Mouse (Mus musculus): ENCODE results near the gene Cyb561.

Gene Cyb561

GRCm38 (mm10) chr11:105952911-105953386 is at the start of gene Cyb561:
Gene Cyb561, minus strand, starts transcription at chr11:105953336.
- DNase-seq: no peak

GRCm38 (mm10) chr11:106001718-106002117 is 48.6 kb upstream of the Cyb561 start:
- DNase-seq: peak; percentile 31

- DNase-seq: no peak
These were observed 46.9 kb upstream of the Cyb561 start for GRCm38 (mm10) chr11:106000062-106000461.

- no peak for DNase-seq
These were observed 41.2 kb upstream of the Cyb561 start, which contains the start of gene Ace3 for GRCm38 (mm10) chr11:105994375-105994774. Gene Ace3, plus strand, starts transcription at chr11:105994675.

DNA sequence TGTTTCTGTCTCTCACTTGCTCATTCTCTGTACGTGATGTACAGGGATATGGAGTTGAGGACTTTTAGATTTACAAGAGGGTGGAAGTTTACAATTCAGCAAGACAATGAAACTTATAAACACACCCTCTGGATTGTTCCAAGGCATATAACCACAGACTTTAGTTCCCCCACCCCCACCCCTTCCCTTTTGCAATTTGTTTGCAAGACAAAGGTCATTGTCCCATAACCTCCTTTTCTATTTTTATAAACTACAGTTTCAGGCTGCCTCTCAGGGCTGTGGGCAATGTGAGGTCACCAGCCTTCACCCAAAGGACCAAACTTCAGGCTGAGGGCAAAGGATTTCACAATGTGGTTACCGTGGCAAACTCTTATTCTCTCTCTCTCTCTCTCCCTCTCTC is 37.1 kb upstream of the Cyb561 start:
- peak; percentile 44 for DNase-seq

- no peak for DNase-seq
These were observed 36.3 kb upstream of the Cyb561 start for GRCm38 (mm10) chr11:105989446-105989845.

DNA sequence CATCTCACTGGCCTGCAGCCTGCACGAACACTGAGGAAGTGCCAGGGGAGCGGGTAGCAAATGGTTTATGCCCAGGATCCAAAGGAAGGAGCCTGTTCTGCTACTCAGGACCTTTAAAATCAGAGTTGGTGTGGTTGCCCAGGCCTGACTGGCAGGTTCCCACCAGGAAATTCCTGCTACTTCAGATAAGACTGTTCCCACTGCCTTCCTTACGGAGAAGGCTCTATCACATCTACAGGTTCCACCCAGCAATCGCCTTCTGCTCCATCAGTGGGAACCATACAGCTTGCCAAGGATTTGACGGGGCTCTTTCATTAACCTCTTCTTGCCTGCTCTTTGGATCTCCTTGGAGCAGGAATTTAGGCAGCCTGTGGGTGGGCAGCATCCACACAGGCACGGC is 34.3 kb upstream of the Cyb561 start:
- DNase-seq: no peak

DNA sequence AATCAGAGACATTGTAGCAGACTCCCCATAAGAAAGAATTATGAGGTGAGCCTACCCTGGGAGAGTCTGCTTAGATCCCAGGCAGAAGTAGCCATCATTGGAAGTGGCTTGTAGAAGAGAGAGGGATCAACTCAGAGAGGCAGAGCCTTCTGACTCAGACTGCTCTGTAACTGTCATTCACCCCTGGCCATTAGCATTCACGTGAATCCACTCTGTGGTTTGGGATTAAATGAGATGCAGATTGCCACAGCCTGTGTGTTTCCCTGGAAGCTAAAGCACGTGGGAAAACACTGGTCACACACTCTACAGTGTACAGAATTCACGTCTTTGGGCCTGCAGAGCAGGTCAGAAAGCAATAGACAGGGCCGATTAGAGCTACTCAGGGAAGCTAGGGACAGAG is 31.3 kb upstream of the Cyb561 start:
- no peak for DNase-seq

DNA sequence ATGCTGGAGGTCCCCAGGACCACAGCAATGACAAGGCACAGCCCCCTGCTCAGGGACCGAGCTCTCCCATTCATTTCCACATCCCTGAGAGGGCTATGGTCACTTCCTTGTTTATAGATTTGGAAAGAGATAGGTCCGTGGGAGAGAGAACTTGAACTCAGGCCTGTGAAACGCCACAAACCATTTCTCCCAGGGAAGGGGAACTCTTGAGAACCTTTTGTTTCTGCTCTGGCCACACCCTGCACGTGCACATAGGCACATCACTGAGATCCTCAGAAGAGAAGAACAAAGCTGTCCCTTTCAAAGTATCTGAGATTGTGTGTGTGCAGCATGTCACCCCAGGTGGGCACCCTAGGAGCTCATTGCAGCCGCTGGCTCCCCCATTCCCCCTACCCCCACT is 25.5 kb upstream of the Cyb561 start:
- DNase-seq: no peak

GRCm38 (mm10) chr11:105978232-105978631 is 25.1 kb upstream of the Cyb561 start:
- no peak for DNase-seq

- DNase-seq: no peak
These were observed 22.5 kb upstream of the Cyb561 start for GRCm38 (mm10) chr11:105975636-105976035.

DNA sequence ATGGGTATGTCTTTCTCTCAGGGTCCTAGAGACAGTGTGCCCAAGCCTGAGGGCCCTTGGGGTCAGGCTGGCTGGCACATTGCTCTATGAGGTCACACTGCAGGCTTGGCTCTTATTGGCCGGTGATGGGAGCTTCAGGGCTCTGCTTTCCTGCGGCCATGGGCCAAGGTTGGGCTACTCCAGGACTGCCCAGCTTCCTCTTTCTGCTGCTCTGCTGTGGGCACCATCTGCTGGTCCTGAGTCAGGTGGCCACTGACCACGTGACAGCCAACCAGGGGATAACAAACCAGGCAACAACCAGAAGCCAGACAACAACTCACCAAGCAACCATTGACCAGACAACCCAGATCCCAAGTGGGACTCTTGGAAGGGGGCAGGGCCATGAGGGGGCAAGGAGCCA is 21.9 kb upstream of the Cyb561 start:
- DNase-seq: peak; percentile 43

DNA sequence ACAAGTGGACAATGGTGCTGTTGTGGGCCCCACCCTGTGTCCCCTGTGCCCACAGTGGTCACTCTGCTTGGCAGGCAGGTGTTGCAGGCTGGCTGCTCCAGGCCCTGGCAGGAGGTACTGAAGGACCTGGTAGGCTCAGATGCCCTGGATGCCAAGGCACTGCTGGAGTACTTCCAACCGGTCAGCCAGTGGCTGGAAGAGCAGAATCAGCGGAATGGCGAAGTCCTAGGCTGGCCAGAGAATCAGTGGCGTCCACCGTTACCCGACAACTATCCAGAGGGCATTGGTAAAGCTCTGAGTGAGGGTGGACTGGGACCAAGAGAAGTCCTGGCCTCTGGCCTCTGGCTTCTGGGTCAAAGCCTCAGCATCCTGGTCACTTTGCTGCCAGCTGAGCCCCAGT is 21.5 kb upstream of the Cyb561 start:
- DNase-seq: peak; percentile 74

DNA sequence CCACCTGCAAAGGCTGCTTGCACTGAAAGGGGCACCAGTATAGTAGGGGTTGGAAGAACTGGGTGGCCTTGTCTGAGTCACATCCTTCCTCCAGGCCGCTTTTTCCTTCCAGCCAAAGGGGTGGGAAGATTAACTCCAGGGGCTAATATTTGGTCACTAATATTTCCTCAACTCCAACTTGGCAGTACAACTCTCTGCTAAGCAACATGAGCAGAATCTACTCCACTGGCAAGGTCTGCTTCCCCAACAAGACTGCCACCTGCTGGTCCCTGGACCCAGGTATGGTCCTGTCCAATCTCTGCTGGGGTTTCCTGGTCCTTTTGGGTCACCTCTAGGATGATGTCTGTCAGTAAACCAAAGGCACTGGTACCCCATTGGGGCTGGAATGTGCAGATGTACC is 16.4 kb upstream of the Cyb561 start:
- peak; percentile 45 for DNase-seq

DNA sequence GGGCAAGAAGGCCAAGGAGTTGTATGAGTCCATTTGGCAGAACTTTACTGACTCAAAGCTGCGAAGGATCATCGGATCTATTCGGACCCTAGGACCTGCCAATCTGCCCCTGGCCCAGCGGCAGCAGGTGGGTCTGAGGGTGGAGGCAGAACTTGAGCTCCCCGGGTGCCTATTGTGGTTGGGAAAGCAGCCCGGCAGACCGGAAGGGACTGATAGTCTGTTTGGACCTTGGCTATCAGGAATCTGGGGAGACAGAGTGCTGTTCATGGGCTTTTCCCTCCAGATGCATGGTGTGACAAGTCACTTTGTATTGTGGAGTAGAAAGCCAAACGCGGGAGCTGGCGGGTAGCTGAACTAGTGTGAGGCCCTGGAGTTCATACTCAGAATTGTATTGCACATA is 15.8 kb upstream of the Cyb561 start:
- DNase-seq: no peak

GRCm38 (mm10) chr11:105967741-105968574 is 14.8 kb upstream of the Cyb561 start, which contains the start of gene Ace:
Gene Ace, plus strand, starts transcription at chr11:105967945.
- DNase-seq: peak; percentile 30

DNA sequence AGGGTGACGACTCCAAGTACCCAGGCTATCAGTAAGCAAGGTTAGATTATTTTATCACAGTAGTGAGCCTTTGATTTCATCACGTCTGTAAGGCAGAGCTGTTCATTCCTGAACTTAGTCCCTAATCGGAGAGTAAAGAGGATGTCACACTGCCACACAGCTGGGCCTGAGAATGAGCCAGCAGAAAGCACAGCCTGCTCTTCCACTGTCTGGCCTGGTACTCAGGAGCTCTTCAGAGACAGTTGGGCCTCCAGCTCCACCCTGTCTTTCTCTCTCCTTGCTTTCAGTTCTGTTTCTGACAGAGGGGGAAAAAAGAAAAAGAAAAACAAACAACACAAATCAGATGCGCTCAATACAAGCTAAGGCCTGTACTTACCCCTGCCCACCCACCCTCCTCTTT is 13.2 kb upstream of the Cyb561 start:
- no peak for DNase-seq

DNA sequence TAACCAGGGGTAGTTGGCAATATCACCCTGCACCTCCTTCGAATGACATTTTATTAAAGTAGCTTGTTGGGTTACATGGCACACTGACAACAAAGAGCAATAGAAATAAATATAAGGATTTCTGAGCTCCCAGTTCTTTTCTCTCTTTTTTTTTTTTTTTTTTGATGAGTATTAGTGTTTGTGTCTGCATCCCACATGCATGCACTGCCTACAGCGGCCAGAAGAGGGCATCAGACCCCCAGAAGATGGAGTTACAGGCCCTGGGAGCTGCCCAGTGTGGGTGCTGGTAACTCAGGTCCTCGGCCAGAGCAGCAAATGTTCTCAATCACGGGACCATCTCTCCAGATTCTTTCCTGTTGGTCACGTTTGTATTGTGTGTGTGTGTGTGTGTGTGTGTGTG is 11.6 kb upstream of the Cyb561 start:
- DNase-seq: no peak

DNA sequence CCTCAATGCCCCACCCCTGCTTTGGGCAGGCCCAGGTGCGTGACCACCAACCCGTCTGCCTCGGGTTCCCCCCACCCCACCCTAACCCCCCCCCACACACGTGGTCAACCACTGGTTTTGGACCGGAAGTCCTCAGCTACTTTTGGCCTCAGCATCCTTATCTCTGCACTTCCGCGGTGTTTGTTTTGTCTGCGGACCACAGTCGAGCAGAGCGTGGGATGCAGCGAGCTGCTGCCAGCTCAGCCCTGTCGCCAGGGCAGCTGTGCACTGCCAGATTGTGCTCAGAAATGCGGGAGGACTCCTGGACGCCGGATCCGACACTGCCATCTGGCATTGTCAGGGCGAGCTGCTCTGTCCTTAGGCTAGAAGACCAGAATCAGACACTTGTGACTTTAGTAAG is 6.2 kb upstream of the Cyb561 start:
- DNase-seq: no peak

- no peak for DNase-seq
These were observed 5.4 kb upstream of the Cyb561 start for GRCm38 (mm10) chr11:105958566-105958965.

DNA sequence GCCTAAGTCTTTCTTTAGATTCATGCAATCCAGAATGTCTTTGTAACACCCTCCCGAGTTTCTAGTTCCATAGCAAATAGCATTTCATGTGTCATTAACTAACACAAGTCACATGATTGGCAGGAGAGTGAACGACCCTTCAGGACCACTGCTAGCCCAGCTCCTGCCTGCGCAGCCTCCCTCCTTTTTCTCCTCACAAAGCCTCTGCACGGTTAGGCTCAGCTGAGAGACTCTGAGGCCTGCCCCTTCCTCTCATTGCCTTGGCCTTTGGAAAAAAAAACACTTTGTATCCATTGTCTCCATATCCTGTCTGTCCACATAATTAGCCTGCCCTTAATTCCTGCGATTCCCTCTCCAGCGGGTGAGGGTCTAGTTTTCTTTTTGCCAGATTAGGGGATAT is 4.4 kb upstream of the Cyb561 start:
- no peak for DNase-seq

GRCm38 (mm10) chr11:105955815-105956430 is 2.8 kb upstream of the Cyb561 start:
- no peak for DNase-seq

DNA sequence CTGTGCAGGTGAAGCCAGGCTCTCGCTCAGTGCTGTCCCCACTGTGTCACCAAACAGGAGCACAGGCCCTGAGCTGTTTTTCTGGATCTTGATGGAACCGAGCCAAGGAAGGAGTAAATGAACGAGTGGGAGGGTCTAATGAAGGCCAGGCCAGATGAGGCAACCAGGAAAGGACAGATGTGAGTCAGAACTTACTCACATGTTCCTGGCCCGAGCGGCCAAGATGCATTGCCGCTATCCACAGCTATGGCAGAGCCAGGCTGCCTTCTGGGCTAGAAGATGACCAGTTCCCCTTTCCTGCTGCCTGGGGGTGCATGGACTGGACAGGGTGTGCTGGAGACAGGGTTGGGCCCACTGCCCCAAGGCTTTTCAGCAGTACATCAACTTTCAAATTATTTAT is 266 bp upstream of the Cyb561 start:
- DNase-seq: no peak

DNA sequence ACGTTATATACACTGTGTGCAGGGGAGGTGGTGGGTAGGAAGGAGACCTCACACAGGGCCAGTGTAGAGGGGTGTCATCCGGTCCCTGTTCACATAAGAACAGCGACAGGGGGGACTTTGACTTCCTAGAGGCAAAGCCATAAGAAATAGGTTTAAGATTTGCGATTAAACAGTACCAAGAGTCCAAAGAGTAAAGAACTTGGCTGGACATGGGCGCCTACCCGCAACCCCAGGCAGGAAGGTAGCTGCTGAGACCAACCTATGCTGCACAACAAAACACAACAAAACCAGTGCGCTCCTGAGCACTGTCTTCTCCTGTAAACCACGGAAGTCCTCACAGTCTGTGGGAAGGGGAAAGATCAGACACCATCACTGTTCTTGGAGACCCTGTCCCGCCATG is 1.0 kb downstream of the Cyb561 start:
- peak; percentile 56 for DNase-seq
